In genomic region chr2:118536111-118536510, GRCm38 (mm10) we compare ENCODE assay signal across 12 mouse cellular contexts. TPM values are rescaled to one million over a fixed set of nuclear protein-coding genes. Genes with fewer than 3 reads are reported as not detected.
DNase-seq lines count a peak whose midpoint lies in the region; ATAC-seq and TF ChIP-seq lines count a peak whose summit lies in the region.
"Had no signal": no experiment of that assay in that cellular context is flagged by ENCODE, and none has a peak within 500 bp of the region (broad histone marks: within the 10 kb centered on the region; RNA-seq: fewer than 3 reads in every experiment).

No protein-coding gene starts in this region.

- H3K9ac ChIP-seq in forebrain, embryonic 11.5 days (ENCODE audit: low read length) = no peak overlapping the region
- H3K9ac ChIP-seq in forebrain, postnatal 0 days = no peak overlapping the region
- H3K9ac ChIP-seq in kidney, embryonic 15.5 days = no peak overlapping the region
- H3K9ac ChIP-seq in embryonic facial prominence, embryonic 14.5 days (ENCODE audit: low read depth, low read length) = no peak overlapping the region
- H3K9ac ChIP-seq in limb, embryonic 14.5 days (ENCODE audit: low read depth, low read length, severe bottlenecking) = no peak overlapping the region
- H3K9ac ChIP-seq: forebrain, embryonic 12.5 days had no signal

- no peak for TF ChIP-seq POLR2A in limb, embryonic 14.5 days (IDR thresholded peaks at IDR 0.05; ENCODE audit: borderline replicate concordance, extremely low read depth, insufficient read depth, insufficient read length)

- no peak for TF ChIP-seq CTCF in forebrain, postnatal 0 days (IDR thresholded peaks at IDR 0.05; ENCODE audit: low read depth)
- no peak for TF ChIP-seq CTCF in left cerebral cortex, adult 2 months (IDR thresholded peaks at IDR 0.05)

- peak; percentile 30 for DNase-seq in forebrain, embryonic 11.5 days (ENCODE audit: low spot score)
- no peak for DNase-seq in forebrain, postnatal 0 days
- DNase-seq in kidney, adult 11 months = no peak
- no peak for DNase-seq in embryonic facial prominence, embryonic 14.5 days (ENCODE audit: low spot score)
- no peak for DNase-seq in limb, embryonic 14.5 days (ENCODE audit: low spot score)
- DNase-seq in left cerebral cortex, adult 2 months (ENCODE audit: extremely low spot score in 1 of 2, low spot score in 2 of 2) = no peak
- no peak for DNase-seq in liver
- DNase-seq: kidney, adult 8-10 months had no signal

- no peak overlapping the region for H3K27ac ChIP-seq in forebrain, embryonic 11.5 days (ENCODE audit: low read depth, low read length)
- H3K27ac ChIP-seq in forebrain, postnatal 0 days (ENCODE audit: low read depth, low read length) = no peak overlapping the region
- peak overlapping the region; percentile 58 for H3K27ac ChIP-seq in kidney, embryonic 15.5 days
- peak overlapping the region; percentile 61; the same call in 1 of the 2 replicates for H3K27ac ChIP-seq in embryonic facial prominence, embryonic 14.5 days (replicated peaks; ENCODE audit: low read depth, low read length)
- 0 out of 2 replicates have a peak overlapping the region, but pooled peaks have one; percentile 7 for H3K27ac ChIP-seq in limb, embryonic 14.5 days (replicated peaks; ENCODE audit: low read depth, low read length)
- H3K27ac ChIP-seq in left cerebral cortex, adult 2 months = no peak overlapping the region
- H3K27ac ChIP-seq: forebrain, embryonic 12.5 days had no signal

- H3K4me2 ChIP-seq in forebrain, embryonic 11.5 days (ENCODE audit: low read depth, low read length, severe bottlenecking) = no peak overlapping the region
- no peak overlapping the region for H3K4me2 ChIP-seq in forebrain, postnatal 0 days (ENCODE audit: low read depth)
- no peak overlapping the region for H3K4me2 ChIP-seq in kidney, embryonic 15.5 days
- H3K4me2 ChIP-seq in embryonic facial prominence, embryonic 14.5 days (ENCODE audit: low read depth, low read length) = no peak overlapping the region
- H3K4me2 ChIP-seq in limb, embryonic 14.5 days (replicated peaks; ENCODE audit: low read depth, low read length, severe bottlenecking) = no peak overlapping the region
- H3K4me2 ChIP-seq: forebrain, embryonic 12.5 days; liver, embryonic 11.5 days had no signal

- ATAC-seq in forebrain, embryonic 11.5 days (replicated peaks; ENCODE audit: low FRiP score) = no peak
- no peak for ATAC-seq in forebrain, postnatal 0 days
- no peak for ATAC-seq in kidney, embryonic 15.5 days (replicated peaks; ENCODE audit: low FRiP score)
- no peak for ATAC-seq in embryonic facial prominence, embryonic 14.5 days (ENCODE audit: low read depth)
- no peak for ATAC-seq in limb, embryonic 14.5 days (ENCODE audit: low FRiP score, low read depth)
- ATAC-seq: Patski had no signal

- H3K9me3 ChIP-seq in forebrain, embryonic 11.5 days (ENCODE audit: control insufficient read depth, low read length) = no peaks in the 10 kb centered on the region
- no peaks in the 10 kb centered on the region for H3K9me3 ChIP-seq in forebrain, postnatal 0 days (ENCODE audit: low read length)
- H3K9me3 ChIP-seq in kidney, embryonic 15.5 days (replicated peaks) = no peaks in the 10 kb centered on the region
- H3K9me3 ChIP-seq in embryonic facial prominence, embryonic 14.5 days (ENCODE audit: control insufficient read depth, low read length) = no peaks in the 10 kb centered on the region
- H3K9me3 ChIP-seq in limb, embryonic 14.5 days (ENCODE audit: control insufficient read depth, low read length) = no peaks in the 10 kb centered on the region
- H3K9me3 ChIP-seq: forebrain, embryonic 12.5 days had no signal

- H3K27me3 ChIP-seq in forebrain, embryonic 11.5 days (ENCODE audit: control insufficient read depth, insufficient read depth, low read length) = no peaks in the 10 kb centered on the region
- no peaks in the 10 kb centered on the region for H3K27me3 ChIP-seq in forebrain, postnatal 0 days (ENCODE audit: insufficient read depth, low read length)
- no peaks in the 10 kb centered on the region for H3K27me3 ChIP-seq in kidney, embryonic 15.5 days
- H3K27me3 ChIP-seq in embryonic facial prominence, embryonic 14.5 days (replicated peaks; ENCODE audit: control insufficient read depth, insufficient read depth, low read length) = no peaks in the 10 kb centered on the region
- no peaks in the 10 kb centered on the region for H3K27me3 ChIP-seq in limb, embryonic 14.5 days (ENCODE audit: control insufficient read depth, insufficient read depth, low read length)
- H3K27me3 ChIP-seq: forebrain, embryonic 12.5 days; Patski had no signal

- no peak overlapping the region for H3K4me3 ChIP-seq in forebrain, embryonic 11.5 days (ENCODE audit: low read depth, low read length)
- H3K4me3 ChIP-seq in forebrain, postnatal 0 days (ENCODE audit: low read depth, low read length) = no peak overlapping the region
- no peak overlapping the region for H3K4me3 ChIP-seq in kidney, embryonic 15.5 days (replicated peaks)
- H3K4me3 ChIP-seq in embryonic facial prominence, embryonic 14.5 days (ENCODE audit: low read depth, low read length) = no peak overlapping the region
- no peak overlapping the region for H3K4me3 ChIP-seq in limb, embryonic 14.5 days (replicated peaks; ENCODE audit: low read length)
- no peak overlapping the region for H3K4me3 ChIP-seq in left cerebral cortex, adult 2 months
- H3K4me3 ChIP-seq: forebrain, embryonic 12.5 days had no signal

- intact Hi-C loops in left cerebral cortex, adult 2 months (cut with DNase I) = no loop called here

- no peaks in the 10 kb centered on the region for H3K36me3 ChIP-seq in forebrain, embryonic 11.5 days (ENCODE audit: control insufficient read depth, insufficient read depth, low read length)
- no peaks in the 10 kb centered on the region for H3K36me3 ChIP-seq in forebrain, postnatal 0 days (ENCODE audit: insufficient read depth)
- peaks cover 14% of the 10 kb centered on the region for H3K36me3 ChIP-seq in kidney, embryonic 15.5 days
- peaks cover 16% of the 10 kb centered on the region for H3K36me3 ChIP-seq in embryonic facial prominence, embryonic 14.5 days (ENCODE audit: control insufficient read depth, insufficient read depth, low read length)
- peaks cover 24% of the 10 kb centered on the region for H3K36me3 ChIP-seq in limb, embryonic 14.5 days (ENCODE audit: control insufficient read depth, insufficient read depth, low read length)
- H3K36me3 ChIP-seq: forebrain, embryonic 12.5 days had no signal

- H3K4me1 ChIP-seq in forebrain, embryonic 11.5 days (replicated peaks; ENCODE audit: control insufficient read depth, insufficient read depth, low read length) = peaks cover 30% of the 10 kb centered on the region
- H3K4me1 ChIP-seq in forebrain, postnatal 0 days (ENCODE audit: insufficient read depth) = peaks cover 14% of the 10 kb centered on the region; the same call in 1 of the 2 replicates
- H3K4me1 ChIP-seq in kidney, embryonic 15.5 days = peaks cover 76% of the 10 kb centered on the region
- peaks cover 56% of the 10 kb centered on the region for H3K4me1 ChIP-seq in embryonic facial prominence, embryonic 14.5 days (ENCODE audit: control insufficient read depth, insufficient read depth, low read length)
- peaks cover 45% of the 10 kb centered on the region for H3K4me1 ChIP-seq in limb, embryonic 14.5 days (ENCODE audit: control insufficient read depth, insufficient read depth, low read length)

- WGBS in forebrain, embryonic 11.5 days = 83% methylated on average over 6 of the region's 6 CpGs
- WGBS in forebrain, postnatal 0 days = 71% methylated on average over 6 of the region's 6 CpGs
- WGBS in kidney, embryonic 15.5 days = 80% methylated on average over 6 of the region's 6 CpGs
- WGBS in embryonic facial prominence, embryonic 14.5 days = 66% methylated on average over 6 of the region's 6 CpGs
- WGBS in limb, embryonic 14.5 days = 79% methylated on average over 6 of the region's 6 CpGs

RNA-seq across cellular contexts. Expression of gene Bmf, which starts 13.4 kb away (rescaled TPM):
- polyA plus RNA-seq in forebrain, embryonic 11.5 days (2014; fragmentation: Nextera tagmentation; extraction: Ambion mirVana) = 2.4 and 6.0 TPM in 2 replicates
- total RNA-seq in forebrain, postnatal 0 days (2014; rRNA removed) = 5.3 and 6.6 TPM in 2 replicates
- 1.2 and 1.3 TPM in 2 replicates for polyA plus RNA-seq in forebrain, postnatal 0 days (2015; fragmentation: Nextera tagmentation; extraction: Ambion mirVana)
- polyA plus RNA-seq in kidney, embryonic 15.5 days (2015; fragmentation: Nextera tagmentation; extraction: Ambion mirVana) = 7.6 and 8.2 TPM in 2 replicates
- polyA plus RNA-seq in embryonic facial prominence, embryonic 14.5 days (2014; fragmentation: Nextera tagmentation; extraction: Ambion mirVana) = 5.6 and 7.6 TPM in 2 replicates
- polyA plus RNA-seq in limb, embryonic 14.5 days (2012; rRNA removed) = 28.4 and 29.2 TPM in 2 replicates
- 5.1 and 6.2 TPM in 2 replicates for polyA plus RNA-seq in limb, embryonic 14.5 days (2014; fragmentation: Nextera tagmentation; extraction: Ambion mirVana)
- 1 to 10 TPM; 3.2 to 4.0 TPM for total RNA-seq in left cerebral cortex, adult 2 months (2021)

RNA-seq across cellular contexts. Expression of gene Srp14, which starts 56.6 kb away (rescaled TPM):
- polyA plus RNA-seq in forebrain, embryonic 11.5 days (2014; fragmentation: Nextera tagmentation; extraction: Ambion mirVana) = 239 and 257 TPM in 2 replicates
- total RNA-seq in forebrain, postnatal 0 days (2014; rRNA removed) = 180 and 252 TPM in 2 replicates
- polyA plus RNA-seq in forebrain, postnatal 0 days (2015; fragmentation: Nextera tagmentation; extraction: Ambion mirVana) = 357 and 411 TPM in 2 replicates
- polyA plus RNA-seq in kidney, embryonic 15.5 days (2015; fragmentation: Nextera tagmentation; extraction: Ambion mirVana) = 224 and 241 TPM in 2 replicates
- 237 and 260 TPM in 2 replicates for polyA plus RNA-seq in embryonic facial prominence, embryonic 14.5 days (2014; fragmentation: Nextera tagmentation; extraction: Ambion mirVana)
- 127 and 165 TPM in 2 replicates for polyA plus RNA-seq in limb, embryonic 14.5 days (2012; rRNA removed)
- 229 and 238 TPM in 2 replicates for polyA plus RNA-seq in limb, embryonic 14.5 days (2014; fragmentation: Nextera tagmentation; extraction: Ambion mirVana)
- 100 to 1,000 TPM; 155 to 157 TPM for total RNA-seq in left cerebral cortex, adult 2 months (2021)

Comparison
In these comparisons a context has a peak if more than half of its experiments do, and no peak if none do; other contexts are left out.
1. H3K27ac ChIP-seq: peak in kidney, embryonic 15.5 days (single experiment), embryonic facial prominence, embryonic 14.5 days (single experiment) and limb, embryonic 14.5 days (single experiment); none in forebrain, embryonic 11.5 days (single experiment), forebrain, postnatal 0 days (single experiment) and left cerebral cortex, adult 2 months (single experiment).